Mouse (Mus musculus) leukemia stem cell, adult 10-12 weeks (primary cell): ENCODE data around the gene Rab39. TPM values are rescaled to one million over a fixed set of nuclear protein-coding genes. Genes with fewer than 3 reads are reported as not detected.

Source experiments
- polyA plus RNA-seq: library from polyadenylated mRNA; stranded (reverse); fragments of >175 nt; gene quantifications from 2 replicates; pipeline ENCODE4 v1.2.3, GENCODE M21; 2012; ENCODE audit warnings: low replicate concordance

The Rab39 gene
- 0.84 and 0.87 TPM in 2 replicates for polyA plus RNA-seq

DNA sequence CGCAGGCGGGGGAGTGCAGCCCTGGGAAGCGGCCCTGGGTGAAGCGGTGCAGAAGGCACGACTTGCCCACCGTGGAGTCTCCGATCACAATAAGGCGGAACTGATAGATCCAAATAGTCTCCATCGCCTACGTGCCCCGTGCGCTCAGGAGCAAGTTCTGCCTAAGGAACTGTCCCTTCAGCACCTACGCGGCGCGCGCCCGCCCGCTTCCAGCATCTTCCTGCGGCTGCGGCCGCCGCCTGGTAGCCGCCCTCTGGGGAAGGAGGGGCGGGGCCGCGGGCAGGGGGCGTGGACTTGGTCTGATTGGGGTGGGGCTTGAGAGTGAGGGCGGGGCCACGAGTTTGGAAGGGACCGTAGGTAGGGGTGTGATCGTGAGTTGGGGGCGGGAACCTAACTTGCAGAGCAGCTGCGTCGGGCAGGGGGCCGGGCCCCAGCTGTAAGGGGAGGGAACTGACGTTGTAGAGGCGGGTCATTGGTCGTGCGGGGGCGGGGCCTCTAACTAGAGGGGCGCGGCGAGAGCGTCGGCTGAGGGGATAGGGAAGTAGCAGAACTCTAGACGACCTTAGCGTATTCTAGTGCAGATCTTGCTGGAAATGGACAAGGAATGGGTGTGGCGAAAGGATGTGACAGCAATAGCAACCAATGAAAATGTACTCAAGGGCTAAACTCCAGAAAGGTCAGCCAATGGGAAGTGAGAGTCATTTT is at the start of gene Rab39:
TSS of gene Rab39 (minus strand) at position 241 of the 705 bp plus-strand sequence.

DNA sequence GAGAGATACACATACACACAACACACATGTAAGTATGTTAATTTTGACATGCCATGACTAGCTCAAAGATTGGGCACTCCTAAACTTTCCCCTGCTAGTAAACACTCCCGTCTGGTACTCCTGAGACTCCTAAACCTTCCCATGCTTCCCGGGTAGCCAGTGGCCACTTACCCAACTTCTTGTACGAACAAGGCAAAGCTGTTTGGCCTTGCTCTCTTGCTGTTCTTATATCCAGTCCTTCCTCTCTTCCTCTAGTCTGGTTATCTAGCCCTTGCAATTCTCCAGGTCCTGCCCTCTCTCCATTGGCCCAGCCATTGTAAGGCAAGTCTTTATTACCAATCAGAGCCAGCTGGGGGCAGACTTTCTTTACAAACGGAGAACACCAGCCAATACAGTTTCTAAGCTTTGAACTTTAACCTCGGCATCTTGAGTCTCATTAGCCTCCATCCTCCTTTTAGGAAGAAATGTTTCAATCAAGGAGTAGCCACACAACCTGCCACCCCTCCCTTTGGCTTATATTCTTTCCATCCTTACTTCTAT is 36.3 kb downstream of the Rab39 start, which contains the start of gene Cul5:
TSS of gene Cul5 (minus strand) at position 335 of the 540 bp plus-strand sequence.

Other genes starting within 250 kb of the Rab39 start
- 0.70 and 4.5 TPM in 2 replicates for gene Atm, start 169.5 kb downstream of the Rab39 start, polyA plus RNA-seq
- 0.44 and 1.5 TPM in 2 replicates for gene Npat, start 169.2 kb downstream of the Rab39 start, polyA plus RNA-seq
- gene Acat1, start 95.8 kb downstream of the Rab39 start, polyA plus RNA-seq, result 3.8 and 243 TPM in 2 replicates
- 9.1 and 15.7 TPM in 2 replicates for gene Cul5, start 36.2 kb downstream of the Rab39 start, polyA plus RNA-seq
- 0.30 and 0.41 TPM in 2 replicates for gene Slc35f2, start 65.3 kb upstream of the Rab39 start, polyA plus RNA-seq
- gene Sln, start 143.9 kb upstream of the Rab39 start, polyA plus RNA-seq, result not detected in 2 replicates